Mouse (Mus musculus): ENCODE results near the gene Thap8. TPM values are rescaled to one million over a fixed set of nuclear protein-coding genes. Genes with fewer than 3 reads are reported as not detected.

Thap8 gene
- polyA plus RNA-seq, 1 experiment from 2014 or later, result 0.57 TPM

DNA sequence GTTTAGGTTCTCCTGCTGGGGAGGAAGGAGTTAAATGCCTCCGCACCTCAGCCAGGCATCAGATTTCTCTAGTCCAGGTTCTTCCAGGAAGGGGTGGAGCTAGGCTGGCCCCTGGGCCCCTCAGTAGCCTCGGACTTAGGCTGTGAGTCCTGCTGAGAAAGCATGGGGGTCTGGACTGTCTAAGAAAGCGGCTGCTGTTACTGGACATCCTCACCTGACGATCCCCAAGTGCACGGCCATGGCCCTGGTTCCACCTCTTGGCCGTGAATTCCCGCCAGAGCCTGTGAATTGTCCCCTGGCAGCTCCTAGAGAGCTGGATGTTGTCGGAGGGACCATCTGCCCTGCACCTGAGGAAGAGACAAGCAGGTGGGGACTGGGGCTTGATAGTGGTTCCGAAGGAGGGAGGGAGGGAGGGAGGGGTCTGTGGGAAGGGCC lies 34.8 kb downstream of the Thap8 start, which contains the start of gene Syne4:
TSS of gene Syne4 (plus strand) at position 87 of the 435 bp plus-strand sequence.
- WGBS, result under 1% methylated on average over 9 of the region's 9 CpGs
- Histone ChIP-seq H3K4me3 (ENCODE audit: low read length) (peak within 1 kb of the TSS; percentile 58), H3K36me3 (ENCODE audit: insufficient read depth, low read length) (no peaks in the 10 kb centered on the region), H3K4me1 (ENCODE audit: insufficient read depth, low read length) (peaks cover 21% of the 10 kb centered on the region), H3K9me3 (ENCODE audit: low read length) (no peaks in the 10 kb centered on the region), H3K9ac (replicated peaks; ENCODE audit: low read length) (peak within 1 kb of the TSS; percentile 75), H3K27me3 (ENCODE audit: insufficient read depth, low read length) (no peaks in the 10 kb centered on the region), H3K27ac (ENCODE audit: low read length) (peak within 1 kb of the TSS; percentile 83), H3K4me2 (replicated peaks; ENCODE audit: low read depth, low read length) (peak within 1 kb of the TSS; percentile 59)
- ATAC-seq (ENCODE audit: low FRiP score, low TSS enrichment), result peak; percentile 84

DNA sequence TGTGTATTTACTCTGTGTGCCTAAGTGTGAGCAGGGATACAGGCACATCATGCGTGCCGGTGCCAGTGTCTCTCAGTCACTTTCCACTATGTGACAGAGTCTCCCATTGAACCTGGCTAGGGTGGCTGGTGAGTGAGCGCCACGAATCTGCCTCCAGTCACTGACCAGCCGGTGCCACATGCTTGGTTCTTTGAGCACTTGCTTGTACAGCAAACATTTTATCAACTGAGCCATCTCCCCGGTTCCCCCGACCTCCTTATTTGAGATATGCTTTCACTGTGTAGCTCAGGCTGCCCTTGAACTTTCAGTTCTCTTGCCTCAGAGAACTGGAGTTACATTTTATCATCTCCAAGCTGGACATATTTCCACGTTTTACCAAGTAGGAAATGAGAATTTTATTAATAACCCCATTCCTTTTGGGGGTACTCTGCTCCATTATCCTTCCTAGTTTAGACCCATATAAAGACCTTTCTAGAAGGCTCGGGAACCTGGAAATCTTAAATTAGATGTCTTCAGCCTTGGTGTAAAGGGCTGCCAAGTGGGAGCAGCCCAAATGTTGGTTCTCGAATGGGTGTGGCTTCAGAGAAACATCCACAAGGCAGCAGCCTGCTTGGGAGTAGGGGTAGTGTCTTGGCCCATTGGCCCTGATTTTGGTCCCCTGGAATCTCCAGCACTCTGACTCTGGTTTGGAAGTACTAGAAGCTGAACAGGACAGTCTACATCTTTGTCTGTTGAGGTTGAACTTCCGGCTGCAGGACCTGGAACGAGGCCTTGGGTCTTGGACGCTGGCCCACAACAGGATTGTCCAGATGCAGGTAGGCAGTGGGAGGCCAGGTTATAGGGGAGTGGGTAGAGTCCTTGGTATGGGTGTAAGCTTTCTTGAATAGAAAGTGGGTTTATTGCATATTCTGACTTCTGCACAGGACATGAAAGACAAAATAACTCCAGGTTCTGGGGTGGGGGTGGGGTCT lies 36.0 kb downstream of the Thap8 start:
- WGBS, result 66% methylated on average over 13 of the region's 13 CpGs
- no peak for ATAC-seq (ENCODE audit: low FRiP score, low TSS enrichment)
- Histone ChIP-seq H3K27me3 (ENCODE audit: insufficient read depth, low read length) (no peaks in the 10 kb centered on the region), H3K4me1 (ENCODE audit: insufficient read depth, low read length) (peaks cover 18% of the 10 kb centered on the region), H3K27ac (ENCODE audit: low read length) (no peak overlapping the region; the same call in 1 of the 2 replicates), H3K36me3 (ENCODE audit: insufficient read depth, low read length) (no peaks in the 10 kb centered on the region), H3K4me3 (ENCODE audit: low read length) (peak overlapping the region; percentile 58), H3K9me3 (ENCODE audit: low read length) (no peaks in the 10 kb centered on the region), H3K9ac (replicated peaks; ENCODE audit: low read length) (peak overlapping the region; percentile 75), H3K4me2 (replicated peaks; ENCODE audit: low read depth, low read length) (peak overlapping the region; percentile 59)

DNA sequence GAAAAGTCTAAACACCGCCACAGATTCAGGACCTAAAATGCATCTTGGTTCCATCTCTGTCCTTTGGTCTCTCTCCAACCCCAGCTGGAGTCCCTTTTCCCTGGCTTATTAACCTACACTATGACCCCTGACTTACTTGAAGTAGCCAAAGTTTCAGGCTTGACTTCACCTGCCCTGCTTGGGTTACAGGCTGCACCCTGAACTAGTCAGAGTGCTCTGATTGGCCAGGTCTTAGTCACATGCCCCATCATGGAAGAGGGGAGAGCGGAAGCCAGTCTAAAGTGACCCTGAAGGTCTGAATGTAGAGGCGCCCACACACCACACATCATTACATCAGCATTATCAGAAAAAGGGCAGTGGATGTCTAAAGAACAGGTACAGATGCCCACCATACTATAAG lies 38.2 kb downstream of the Thap8 start:
- H3K9ac ChIP-seq (replicated peaks; ENCODE audit: low read length), result no peak overlapping the region
- peak overlapping the region; percentile 31; the same call in 1 of the 2 replicates for H3K27ac ChIP-seq (ENCODE audit: low read length)
- H3K27me3 ChIP-seq (ENCODE audit: insufficient read depth, low read length), result no peaks in the 10 kb centered on the region
- H3K4me1 ChIP-seq (ENCODE audit: insufficient read depth, low read length), result peaks cover 30% of the 10 kb centered on the region
- 74% methylated on average over 3 of the region's 3 CpGs for WGBS
- no peak for ATAC-seq (ENCODE audit: low FRiP score, low TSS enrichment)
- H3K9me3 ChIP-seq (ENCODE audit: low read length), result no peaks in the 10 kb centered on the region
- no peak overlapping the region for H3K4me2 ChIP-seq (replicated peaks; ENCODE audit: low read depth, low read length)
- no peaks in the 10 kb centered on the region for H3K36me3 ChIP-seq (ENCODE audit: insufficient read depth, low read length)
- H3K4me3 ChIP-seq (ENCODE audit: low read length), result no peak overlapping the region

DNA sequence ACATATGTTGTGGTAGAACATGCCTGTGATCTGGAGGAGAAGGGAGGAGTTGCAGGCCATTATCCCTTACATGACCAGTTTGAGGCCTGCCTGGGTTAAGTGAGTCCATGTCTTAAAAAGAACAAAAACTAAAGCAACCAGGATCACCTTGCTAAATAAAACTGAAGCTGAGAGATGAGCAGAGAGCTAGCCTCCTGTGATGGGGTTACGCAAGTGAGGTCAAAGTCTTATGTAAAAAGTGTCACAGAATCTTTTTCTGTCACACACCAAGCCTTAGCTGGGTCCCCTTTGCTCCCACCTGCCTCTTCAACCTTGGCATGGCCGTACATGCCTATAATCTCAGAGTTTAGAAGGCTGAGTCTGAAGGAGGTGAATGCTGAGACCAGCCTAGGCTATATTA lies 41.1 kb downstream of the Thap8 start:
- peak overlapping the region; percentile 79 for H3K4me3 ChIP-seq (ENCODE audit: low read length)
- 83% methylated on average over 2 of the region's 2 CpGs for WGBS
- no peaks in the 10 kb centered on the region for H3K9me3 ChIP-seq (ENCODE audit: low read length)
- ATAC-seq (ENCODE audit: low FRiP score, low TSS enrichment), result no peak
- peak overlapping the region; percentile 85 for H3K4me2 ChIP-seq (replicated peaks; ENCODE audit: low read depth, low read length)
- H3K36me3 ChIP-seq (ENCODE audit: insufficient read depth, low read length), result no peaks in the 10 kb centered on the region
- H3K27ac ChIP-seq (ENCODE audit: low read length), result no peak overlapping the region
- peak overlapping the region; percentile 87 for H3K9ac ChIP-seq (replicated peaks; ENCODE audit: low read length)
- peaks cover 16% of the 10 kb centered on the region for H3K4me1 ChIP-seq (ENCODE audit: insufficient read depth, low read length)
- H3K27me3 ChIP-seq (ENCODE audit: insufficient read depth, low read length), result no peaks in the 10 kb centered on the region

DNA sequence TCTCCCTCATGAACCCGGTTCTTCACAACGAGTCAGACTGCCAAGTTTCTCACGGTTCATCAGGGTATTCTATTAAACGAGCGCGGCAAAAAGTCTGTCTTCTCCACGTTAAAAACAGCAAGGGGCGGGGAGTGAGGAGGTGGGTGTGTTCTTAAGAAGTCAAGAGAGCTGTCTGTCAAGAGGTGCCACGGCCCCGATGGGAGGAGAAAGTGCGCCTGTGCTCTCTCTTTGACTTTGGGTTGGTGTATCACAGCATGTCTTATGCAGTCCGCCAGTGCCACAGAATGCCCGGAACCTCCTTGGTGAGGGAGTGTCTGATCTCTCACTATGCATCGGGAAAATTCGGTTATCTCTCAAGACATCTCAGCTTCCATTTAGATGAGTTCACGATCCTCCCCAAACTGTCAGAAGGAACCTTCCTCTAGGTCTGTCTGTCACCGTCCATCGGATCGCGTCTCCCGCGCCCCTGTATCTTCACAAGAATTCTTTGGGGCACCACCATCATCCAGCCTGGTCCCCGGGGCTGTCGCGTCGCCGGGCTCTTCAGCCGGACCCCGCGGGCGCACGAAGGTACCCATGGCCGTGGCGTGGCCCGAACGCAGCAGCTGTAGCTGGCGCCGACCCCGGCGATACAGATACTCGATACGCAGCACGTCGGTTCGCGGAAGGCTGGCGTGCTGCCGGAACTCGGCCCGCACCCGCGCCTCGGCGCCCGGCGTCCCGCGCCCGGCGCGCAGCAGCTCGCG lies 41.8 kb downstream of the Thap8 start, which contains the start of gene E130208F15Rik:
TSS of gene E130208F15Rik (plus strand) at position 202 of the 746 bp plus-strand sequence.
- Histone ChIP-seq H3K36me3 (ENCODE audit: insufficient read depth, low read length) (no peaks in the 10 kb centered on the region), H3K4me3 (ENCODE audit: low read length) (peak within 1 kb of the TSS; percentile 79), H3K9me3 (ENCODE audit: low read length) (no peaks in the 10 kb centered on the region), H3K27ac (ENCODE audit: low read length) (peak within 1 kb of the TSS; percentile 91), H3K4me1 (ENCODE audit: insufficient read depth, low read length) (peaks cover 16% of the 10 kb centered on the region), H3K27me3 (ENCODE audit: insufficient read depth, low read length) (no peaks in the 10 kb centered on the region), H3K4me2 (replicated peaks; ENCODE audit: low read depth, low read length) (peak within 1 kb of the TSS; percentile 85), H3K9ac (replicated peaks; ENCODE audit: low read length) (peak within 1 kb of the TSS; percentile 87)
- ATAC-seq (ENCODE audit: low FRiP score, low TSS enrichment), result peak; percentile 65
- WGBS, result under 1% methylated on average over 62 of the region's 63 CpGs

DNA sequence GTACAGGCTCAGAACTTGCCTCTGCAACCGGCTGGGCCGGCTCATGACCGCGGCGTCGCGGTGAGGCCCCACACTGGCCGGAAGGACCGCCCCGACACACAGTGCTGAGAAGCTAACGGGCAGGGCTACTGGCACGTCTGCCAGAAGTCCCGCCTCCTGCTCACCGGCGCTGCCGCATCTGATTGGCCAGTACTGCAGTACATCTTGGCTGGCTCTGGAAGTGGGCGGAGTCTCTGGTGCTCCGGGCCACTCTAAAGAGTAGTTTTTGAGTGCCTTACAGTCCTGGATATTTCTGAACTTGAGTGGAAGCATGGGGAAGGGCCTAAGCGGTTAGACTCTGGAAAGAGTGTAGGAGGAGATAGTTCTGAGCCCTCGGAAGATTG lies 42.4 kb downstream of the Thap8 start:
- peak overlapping the region; percentile 91 for H3K27ac ChIP-seq (ENCODE audit: low read length)
- peak; percentile 98 for ATAC-seq (ENCODE audit: low FRiP score, low TSS enrichment)
- WGBS, result under 1% methylated on average over 20 of the region's 20 CpGs
- H3K4me2 ChIP-seq (replicated peaks; ENCODE audit: low read depth, low read length), result peak overlapping the region; percentile 85
- peak overlapping the region; percentile 79 for H3K4me3 ChIP-seq (ENCODE audit: low read length)
- peak overlapping the region; percentile 87 for H3K9ac ChIP-seq (replicated peaks; ENCODE audit: low read length)
- H3K27me3 ChIP-seq (ENCODE audit: insufficient read depth, low read length), result no peaks in the 10 kb centered on the region
- no peaks in the 10 kb centered on the region for H3K9me3 ChIP-seq (ENCODE audit: low read length)
- H3K4me1 ChIP-seq (ENCODE audit: insufficient read depth, low read length), result peaks cover 20% of the 10 kb centered on the region
- no peaks in the 10 kb centered on the region for H3K36me3 ChIP-seq (ENCODE audit: insufficient read depth, low read length)

DNA sequence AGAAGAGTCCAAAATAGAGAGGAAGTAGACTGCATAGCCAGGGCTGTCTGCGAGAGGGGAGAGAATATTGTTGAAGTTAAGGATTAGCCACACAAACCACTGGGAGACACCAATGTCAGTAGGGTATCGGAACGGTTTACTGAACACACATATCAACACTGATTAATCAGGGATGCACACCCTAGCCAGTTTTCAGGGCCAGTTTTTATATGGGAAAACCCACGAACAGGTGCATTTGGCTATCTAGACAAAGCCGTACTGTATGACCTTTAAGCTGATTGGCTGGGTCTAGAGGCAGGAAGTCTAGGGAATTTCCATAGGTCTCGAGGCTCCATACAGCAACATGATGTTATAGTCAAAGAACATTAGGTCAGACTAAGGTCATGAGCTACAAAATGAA lies 43.0 kb downstream of the Thap8 start:
- H3K27ac ChIP-seq (ENCODE audit: low read length), result peak overlapping the region; percentile 91
- H3K4me3 ChIP-seq (ENCODE audit: low read length), result peak overlapping the region; percentile 79
- H3K4me1 ChIP-seq (ENCODE audit: insufficient read depth, low read length), result peaks cover 26% of the 10 kb centered on the region
- no peaks in the 10 kb centered on the region for H3K9me3 ChIP-seq (ENCODE audit: low read length)
- H3K36me3 ChIP-seq (ENCODE audit: insufficient read depth, low read length), result no peaks in the 10 kb centered on the region
- peak overlapping the region; percentile 73 for H3K9ac ChIP-seq (replicated peaks; ENCODE audit: low read length)
- ATAC-seq (ENCODE audit: low FRiP score, low TSS enrichment), result no peak; the same call in 1 of the 2 replicates
- no peaks in the 10 kb centered on the region for H3K27me3 ChIP-seq (ENCODE audit: insufficient read depth, low read length)
- WGBS, result 38% methylated on average over 6 of the region's 6 CpGs
- peak overlapping the region; percentile 85 for H3K4me2 ChIP-seq (replicated peaks; ENCODE audit: low read depth, low read length)

DNA sequence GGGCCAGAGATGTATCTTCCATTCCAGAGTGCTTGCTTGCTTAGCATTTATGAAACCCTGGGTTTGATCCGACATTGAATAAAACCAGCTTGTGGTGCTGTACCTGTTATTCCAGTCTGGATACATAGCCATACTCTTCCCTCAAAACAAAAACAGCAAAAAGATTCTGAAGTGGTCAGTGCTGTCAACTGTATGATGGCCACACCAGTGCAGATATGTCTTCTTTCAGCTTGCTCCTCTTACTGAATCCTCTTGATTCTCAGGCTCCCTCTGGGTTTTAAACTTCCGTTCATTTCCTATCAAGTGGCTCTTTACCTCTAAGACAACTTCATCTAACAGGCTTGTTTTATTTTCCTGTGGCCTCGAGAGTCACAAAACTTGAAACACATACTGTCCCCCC lies 43.9 kb downstream of the Thap8 start, which contains the start of gene Sdhaf1:
TSS of gene Sdhaf1 (minus strand) at position 101 of the 400 bp plus-strand sequence.
- no peak for ATAC-seq (ENCODE audit: low FRiP score, low TSS enrichment)
- Histone ChIP-seq H3K9ac (replicated peaks; ENCODE audit: low read length) (peak within 1 kb of the TSS; percentile 73), H3K27me3 (ENCODE audit: insufficient read depth, low read length) (no peaks in the 10 kb centered on the region), H3K4me3 (ENCODE audit: low read length) (peak within 1 kb of the TSS; percentile 79), H3K27ac (ENCODE audit: low read length) (peak within 1 kb of the TSS; percentile 91), H3K9me3 (ENCODE audit: low read length) (no peaks in the 10 kb centered on the region), H3K36me3 (ENCODE audit: insufficient read depth, low read length) (no peaks in the 10 kb centered on the region), H3K4me1 (ENCODE audit: insufficient read depth, low read length) (peaks cover 27% of the 10 kb centered on the region), H3K4me2 (replicated peaks; ENCODE audit: low read depth, low read length) (peak within 1 kb of the TSS; percentile 85)
- 78% methylated on average over 3 of the region's 3 CpGs for WGBS

DNA sequence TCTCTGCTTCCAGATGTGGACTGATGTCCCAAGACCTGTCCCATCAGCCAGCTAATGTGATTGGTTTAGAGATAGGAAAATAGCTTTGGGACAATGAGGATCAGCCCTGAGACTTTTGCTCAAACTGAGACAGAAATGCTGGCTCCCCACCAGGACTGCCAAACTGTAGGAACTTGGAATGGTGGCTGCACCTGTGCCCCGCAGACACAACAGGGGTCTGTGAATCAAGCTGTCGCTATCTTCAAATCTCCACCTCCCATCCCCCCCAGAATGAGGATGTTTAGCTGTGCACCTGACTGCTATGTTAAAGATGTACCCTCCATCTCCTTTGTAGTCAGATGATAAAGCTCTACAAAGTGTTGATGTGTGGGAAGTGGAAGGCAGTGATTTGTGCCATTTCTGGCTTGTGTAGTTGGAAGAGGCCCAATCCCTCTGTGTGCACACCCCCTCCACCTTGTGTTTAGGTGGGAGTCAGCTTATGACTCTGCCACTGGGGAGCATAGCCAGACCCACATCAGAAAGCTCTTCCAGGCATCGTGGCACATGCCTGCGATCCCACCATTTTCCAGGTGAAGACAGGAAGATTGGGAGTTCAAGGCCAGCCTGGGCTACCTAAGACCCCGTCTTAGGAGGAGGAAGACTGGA lies 44.5 kb downstream of the Thap8 start:
- no peaks in the 10 kb centered on the region for H3K9me3 ChIP-seq (ENCODE audit: low read length)
- no peak overlapping the region for H3K9ac ChIP-seq (replicated peaks; ENCODE audit: low read length)
- H3K27ac ChIP-seq (ENCODE audit: low read length), result no peak overlapping the region
- H3K27me3 ChIP-seq (ENCODE audit: insufficient read depth, low read length), result no peaks in the 10 kb centered on the region
- WGBS, result 84% methylated on average over 5 of the region's 5 CpGs
- no peaks in the 10 kb centered on the region for H3K36me3 ChIP-seq (ENCODE audit: insufficient read depth, low read length)
- no peak for ATAC-seq (ENCODE audit: low FRiP score, low TSS enrichment)
- peaks cover 27% of the 10 kb centered on the region for H3K4me1 ChIP-seq (ENCODE audit: insufficient read depth, low read length)
- H3K4me3 ChIP-seq (ENCODE audit: low read length), result no peak overlapping the region
- no peak overlapping the region for H3K4me2 ChIP-seq (replicated peaks; ENCODE audit: low read depth, low read length)

Measured in kidney, embryonic 16.5 days (tissue).